ENCODE assay signal across 12 mouse cellular contexts in genomic region chr10:25207866-25208265, GRCm38 (mm10).
DNase-seq lines count a peak whose midpoint lies in the region; ATAC-seq and TF ChIP-seq lines count a peak whose summit lies in the region.
"Had no signal": no experiment of that assay in that cellular context is flagged by ENCODE, and none has a peak within 500 bp of the region (broad histone marks: within the 10 kb centered on the region; RNA-seq: fewer than 3 reads in every experiment).

No protein-coding gene starts in this region.

- no peak overlapping the region for H3K27ac ChIP-seq in kidney, embryonic 15.5 days
- no peak overlapping the region for H3K27ac ChIP-seq in midbrain, postnatal 0 days (ENCODE audit: low read depth, low read length)
- no peak overlapping the region for H3K27ac ChIP-seq in midbrain, embryonic 10.5 days (replicated peaks)
- H3K27ac ChIP-seq: embryonic facial prominence, embryonic 12.5 days; forebrain, embryonic 15.5 days; heart, embryonic 15.5 days had no signal

- peak; percentile 14 for DNase-seq in adrenal gland, postnatal 14 days
- no peak for DNase-seq in adrenal gland, adult 8-10 months
- DNase-seq in kidney, postnatal 14 days, result no peak
- DNase-seq in midbrain, postnatal 0 days (ENCODE audit: low spot score), result no peak
- no peak for DNase-seq in midbrain, embryonic 10.5 days (ENCODE audit: low spot score)
- DNase-seq in layer of hippocampus, adult 9-11 months, result no peak
- DNase-seq: gastrocnemius, postnatal 14 days had no signal

- H3K4me1 ChIP-seq in kidney, embryonic 15.5 days, result 0 out of 2 replicates have a peak, but pooled peaks cover 6% of the 10 kb centered on the region
- H3K4me1 ChIP-seq in midbrain, postnatal 0 days (ENCODE audit: insufficient read depth, low read length), result no peaks in the 10 kb centered on the region
- 0 out of 2 replicates have a peak, but pooled peaks cover 5% of the 10 kb centered on the region for H3K4me1 ChIP-seq in midbrain, embryonic 10.5 days
- H3K4me1 ChIP-seq: forebrain, embryonic 15.5 days; heart, embryonic 15.5 days had no signal

- ATAC-seq in kidney, embryonic 15.5 days (replicated peaks; ENCODE audit: low FRiP score), result peak; percentile 71; the same call in 1 of the 2 replicates
- ATAC-seq in midbrain, postnatal 0 days (ENCODE audit: low FRiP score), result no peak
- ATAC-seq in erythroblast, adult 5-6 weeks (replicated peaks; ENCODE audit: low FRiP score, poor library complexity, severe bottlenecking), result no peak

- no peaks in the 10 kb centered on the region for H3K9me3 ChIP-seq in kidney, embryonic 15.5 days (replicated peaks)
- no peaks in the 10 kb centered on the region for H3K9me3 ChIP-seq in midbrain, postnatal 0 days (ENCODE audit: low read length)
- no peaks in the 10 kb centered on the region for H3K9me3 ChIP-seq in midbrain, embryonic 10.5 days (replicated peaks)
- H3K9me3 ChIP-seq: embryonic facial prominence, embryonic 12.5 days; forebrain, embryonic 15.5 days; heart, embryonic 15.5 days had no signal

- H3K9ac ChIP-seq in kidney, embryonic 15.5 days, result no peak overlapping the region
- no peak overlapping the region for H3K9ac ChIP-seq in midbrain, postnatal 0 days (replicated peaks; ENCODE audit: low read length, poor library complexity, severe bottlenecking)
- H3K9ac ChIP-seq: embryonic facial prominence, embryonic 12.5 days; forebrain, embryonic 15.5 days; heart, embryonic 15.5 days had no signal

- no peak overlapping the region for H3K4me3 ChIP-seq in kidney, embryonic 15.5 days (replicated peaks)
- no peak overlapping the region for H3K4me3 ChIP-seq in midbrain, postnatal 0 days (ENCODE audit: low read depth, low read length)
- no peak overlapping the region for H3K4me3 ChIP-seq in midbrain, embryonic 10.5 days
- H3K4me3 ChIP-seq: embryonic facial prominence, embryonic 12.5 days; forebrain, embryonic 15.5 days; heart, embryonic 15.5 days had no signal

- H3K4me2 ChIP-seq in kidney, embryonic 15.5 days, result no peak overlapping the region
- H3K4me2 ChIP-seq in midbrain, postnatal 0 days (ENCODE audit: low read depth, low read length, poor library complexity, severe bottlenecking), result no peak overlapping the region
- H3K4me2 ChIP-seq: embryonic facial prominence, embryonic 12.5 days; forebrain, embryonic 15.5 days; heart, embryonic 15.5 days had no signal

- H3K36me3 ChIP-seq in kidney, embryonic 15.5 days, result no peaks in the 10 kb centered on the region
- no peaks in the 10 kb centered on the region for H3K36me3 ChIP-seq in midbrain, postnatal 0 days (ENCODE audit: insufficient read depth, low read length)
- no peaks in the 10 kb centered on the region for H3K36me3 ChIP-seq in midbrain, embryonic 10.5 days
- H3K36me3 ChIP-seq: embryonic facial prominence, embryonic 12.5 days; forebrain, embryonic 15.5 days; heart, embryonic 15.5 days had no signal

- 38% methylated on average over 6 of the region's 6 CpGs for WGBS in kidney, embryonic 15.5 days
- WGBS in midbrain, postnatal 0 days, result 39% methylated on average over 6 of the region's 6 CpGs
- WGBS in midbrain, embryonic 10.5 days, result 37% methylated on average over 6 of the region's 6 CpGs

- TF ChIP-seq CTCF in midbrain, postnatal 0 days (IDR thresholded peaks at IDR 0.05), result peak; percentile 58

- H3K27me3 ChIP-seq in kidney, embryonic 15.5 days, result no peaks in the 10 kb centered on the region
- no peaks in the 10 kb centered on the region for H3K27me3 ChIP-seq in midbrain, postnatal 0 days (ENCODE audit: insufficient read depth, low read length)
- no peaks in the 10 kb centered on the region for H3K27me3 ChIP-seq in midbrain, embryonic 10.5 days (ENCODE audit: low read depth, poor library complexity, severe bottlenecking)
- H3K27me3 ChIP-seq: embryonic facial prominence, embryonic 12.5 days; forebrain, embryonic 15.5 days; heart, embryonic 15.5 days had no signal
